Mouse (Mus musculus): ENCODE data around the gene 4921536K21Rik. TPM values are rescaled to one million over a fixed set of nuclear protein-coding genes. Genes with fewer than 3 reads are reported as not detected.

Gene 4921536K21Rik
- total RNA-seq (2021): under 1 TPM; 0.32 to 0.70 TPM

GRCm38 (mm10) chr11:3894406-3895281 is at the start of gene 4921536K21Rik, which contains the start of gene Dusp18:
Gene 4921536K21Rik, minus strand, starts transcription at chr11:3895098.
Gene Dusp18, plus strand, starts transcription at chr11:3895240.
- DNase-seq (ENCODE audit: low spot score in 2 of 2): peak; percentile 95
- intact Hi-C loops (cut with DNase I): loop anchor here (2.0 kb wide), 1 partner anchor 18 kb away; no protein-coding TSS in a partner anchor

GRCm38 (mm10) chr11:3941371-3941770 is 46.5 kb upstream of the 4921536K21Rik start:
- intact Hi-C loops (cut with DNase I): no loop called here

GRCm38 (mm10) chr11:3937321-3937874 is 42.5 kb upstream of the 4921536K21Rik start:
- no peak for DNase-seq (ENCODE audit: low spot score in 2 of 2)
- intact Hi-C loops (cut with DNase I): no loop called here

More at GRCm38 (mm10) chr11:3941371-3941770, 46.5 kb upstream of the 4921536K21Rik start:
- no peak for DNase-seq (ENCODE audit: low spot score in 2 of 2)

- intact Hi-C loops (cut with DNase I): no loop called here
- no peak for DNase-seq (ENCODE audit: low spot score in 2 of 2)
Measured at GRCm38 (mm10) chr11:3936318-3936717, 41.4 kb upstream of the 4921536K21Rik start.

GRCm38 (mm10) chr11:3935135-3935534 is 40.2 kb upstream of the 4921536K21Rik start:
- DNase-seq (ENCODE audit: low spot score in 2 of 2): no peak
- intact Hi-C loops (cut with DNase I): no loop called here

- DNase-seq (ENCODE audit: low spot score in 2 of 2): no peak
- intact Hi-C loops (cut with DNase I): no loop called here
Measured at GRCm38 (mm10) chr11:3933756-3934285, 38.9 kb upstream of the 4921536K21Rik start.

- intact Hi-C loops (cut with DNase I): no loop called here
- peak in 1 of 2 experiments; percentile 57 for DNase-seq (ENCODE audit: low spot score in 2 of 2)
Measured at GRCm38 (mm10) chr11:3931511-3932211, 36.8 kb upstream of the 4921536K21Rik start, which contains the start of gene Tcn2. Gene Tcn2, minus strand, starts transcription at chr11:3932159.

GRCm38 (mm10) chr11:3930931-3931330 is 36.0 kb upstream of the 4921536K21Rik start:
- intact Hi-C loops (cut with DNase I): no loop called here
- no peak for DNase-seq (ENCODE audit: low spot score in 2 of 2)

- no peak for DNase-seq (ENCODE audit: low spot score in 2 of 2)
- intact Hi-C loops (cut with DNase I): no loop called here
Measured at GRCm38 (mm10) chr11:3930019-3930418, 35.1 kb upstream of the 4921536K21Rik start.

- DNase-seq (ENCODE audit: low spot score in 2 of 2): no peak
- intact Hi-C loops (cut with DNase I): no loop called here
Measured at GRCm38 (mm10) chr11:3925916-3926315, 31.0 kb upstream of the 4921536K21Rik start.

- DNase-seq (ENCODE audit: low spot score in 2 of 2): no peak
- intact Hi-C loops (cut with DNase I): no loop called here
Measured at GRCm38 (mm10) chr11:3922731-3923130, 27.8 kb upstream of the 4921536K21Rik start.

- intact Hi-C loops (cut with DNase I): no loop called here
- DNase-seq (ENCODE audit: low spot score in 2 of 2): no peak
Measured at GRCm38 (mm10) chr11:3922115-3922514, 27.2 kb upstream of the 4921536K21Rik start.

- intact Hi-C loops (cut with DNase I): no loop called here
- DNase-seq (ENCODE audit: low spot score in 2 of 2): peak; percentile 54 to 55
Measured at GRCm38 (mm10) chr11:3921281-3921850, 26.5 kb upstream of the 4921536K21Rik start.

GRCm38 (mm10) chr11:3920476-3920875 is 25.6 kb upstream of the 4921536K21Rik start:
- intact Hi-C loops (cut with DNase I): no loop called here
- no peak for DNase-seq (ENCODE audit: low spot score in 2 of 2)

- DNase-seq (ENCODE audit: low spot score in 2 of 2): no peak
- intact Hi-C loops (cut with DNase I): loop anchor here (10.0 kb wide), 3 partner anchors 204 to 464 kb away; partner anchors contain the start of gene Rnf185
Measured at GRCm38 (mm10) chr11:3918738-3919137, 23.8 kb upstream of the 4921536K21Rik start.

- intact Hi-C loops (cut with DNase I): loop anchor here (5.0 to 10.0 kb wide), 4 partner anchors 82 to 459 kb away; partner anchors contain the start of gene Rnf185
- DNase-seq (ENCODE audit: low spot score in 2 of 2): peak; percentile 81
Measured at GRCm38 (mm10) chr11:3914109-3914840, 19.4 kb upstream of the 4921536K21Rik start, which contains the start of gene Slc35e4. Gene Slc35e4, minus strand, starts transcription at chr11:3914664.

- intact Hi-C loops (cut with DNase I): loop anchor here (2.0 to 10.0 kb wide), 5 partner anchors 19 to 459 kb away; partner anchors contain the start of genes 4921536K21Rik, Dusp18 and Rnf185
- peak; percentile 94 to 95 for DNase-seq (ENCODE audit: low spot score in 2 of 2)
Measured at GRCm38 (mm10) chr11:3913316-3914108, 18.6 kb upstream of the 4921536K21Rik start.
